Mouse (Mus musculus) splenic B cell, adult 2 months (primary cell): Measurements from ENCODE around the gene Nr2e3.
A peak's percentile ranks its signal among the peaks of the same experiment; 100 is the strongest.
"Not testable (repeated sequence)": the region's sequence is repeated elsewhere in the genome, so short reads cannot be mapped to it uniquely, and the experiment has no call there.

Experiments used
- DNase-seq: peaks from one replicate; pipeline ENCODE4 v3.0.0-alpha.2; 2011; ENCODE audit warnings: low read depth, low spot score
- H3K27me3 ChIP-seq: 2 replicates; pipeline ENCODE4 v1.6.1; 2012; ENCODE audit warnings: mild to moderate bottlenecking, low read length, moderate library complexity, mixed read lengths; ENCODE audit not compliant: control insufficient read depth, poor library complexity, insufficient read depth, severe bottlenecking
- H3K36me3 ChIP-seq: 2 replicates; pipeline ENCODE4 v1.6.1; 2012; ENCODE audit warnings: mild to moderate bottlenecking, low read length, moderate library complexity, mixed read lengths; ENCODE audit not compliant: control insufficient read depth, poor library complexity, insufficient read depth, severe bottlenecking

The Nr2e3 gene

DNA sequence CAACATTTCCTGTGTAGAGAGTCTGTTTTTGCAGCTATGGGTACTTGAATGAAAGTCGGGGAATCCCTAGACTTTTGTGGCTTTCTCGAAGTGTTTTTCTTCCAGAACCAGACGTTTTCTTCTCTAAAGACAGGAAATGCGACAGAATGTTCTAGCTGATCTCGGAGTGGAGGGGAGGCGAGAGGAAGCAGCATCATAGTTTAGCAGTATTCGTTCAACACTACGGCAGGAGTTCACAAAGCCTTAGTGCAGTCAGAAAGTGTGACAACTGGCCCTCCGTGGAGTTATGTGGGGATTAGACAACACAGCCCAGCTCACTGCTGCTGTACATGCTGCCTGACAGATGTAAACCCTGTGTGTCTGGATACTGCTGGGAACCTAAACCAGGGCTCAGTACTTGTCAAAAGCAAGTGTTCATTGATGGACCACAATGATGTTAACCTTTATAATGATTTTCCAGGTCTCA lies 18.5 kb downstream of the Nr2e3 start:
- peak; percentile 1 for DNase-seq
- Histone ChIP-seq H3K27me3 (no peaks in the 10 kb centered on the region), H3K36me3 (no peaks in the 10 kb centered on the region)

DNA sequence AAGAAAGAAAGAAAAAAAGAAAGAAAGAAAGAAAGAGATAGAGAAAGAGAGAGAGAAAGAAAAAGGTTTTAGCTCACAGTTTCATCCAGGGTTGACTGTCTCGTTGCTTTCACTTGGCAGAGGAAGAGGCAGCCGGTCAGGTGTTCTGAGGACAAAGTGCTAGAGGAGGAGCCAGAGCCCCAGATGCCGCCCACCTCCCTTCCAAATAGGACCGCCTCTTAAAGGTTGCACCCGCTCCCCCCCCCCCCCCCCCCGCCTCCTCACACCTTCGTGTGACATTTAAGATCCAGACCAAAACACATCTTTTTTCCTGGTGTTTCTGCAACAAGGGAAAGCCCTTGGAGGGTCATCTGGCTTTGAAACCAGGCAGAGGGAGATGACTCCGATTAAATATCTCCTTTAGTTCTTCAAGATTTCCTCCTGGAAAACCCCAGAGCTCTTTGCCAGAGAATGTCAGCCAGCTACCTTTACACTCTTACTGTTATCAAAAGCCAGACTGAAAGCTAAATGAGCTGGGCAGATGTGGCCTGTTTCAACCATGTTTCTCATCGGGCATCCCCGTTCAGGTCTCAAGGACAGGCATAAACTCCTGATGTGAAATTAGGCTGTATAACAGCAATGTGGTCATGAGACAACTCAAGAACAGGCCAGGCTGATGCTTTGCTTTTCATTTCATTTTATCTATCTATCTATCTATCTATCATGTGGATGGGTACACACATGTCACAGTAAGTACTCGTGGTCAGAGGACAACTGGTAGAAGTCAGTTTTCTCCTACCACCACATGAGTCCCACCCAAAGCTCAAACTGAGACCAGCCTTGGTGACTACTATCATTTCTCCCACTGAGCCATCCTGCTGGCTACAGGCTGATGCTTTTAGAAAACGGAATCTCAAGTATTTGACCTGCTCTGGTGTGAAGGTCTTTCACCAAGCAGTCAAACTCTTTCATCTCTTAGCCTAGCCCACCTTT lies 19.3 kb downstream of the Nr2e3 start:
- H3K27me3 ChIP-seq = no peaks in the 10 kb centered on the region
- H3K36me3 ChIP-seq = no peaks in the 10 kb centered on the region
- DNase-seq = no peak

DNA sequence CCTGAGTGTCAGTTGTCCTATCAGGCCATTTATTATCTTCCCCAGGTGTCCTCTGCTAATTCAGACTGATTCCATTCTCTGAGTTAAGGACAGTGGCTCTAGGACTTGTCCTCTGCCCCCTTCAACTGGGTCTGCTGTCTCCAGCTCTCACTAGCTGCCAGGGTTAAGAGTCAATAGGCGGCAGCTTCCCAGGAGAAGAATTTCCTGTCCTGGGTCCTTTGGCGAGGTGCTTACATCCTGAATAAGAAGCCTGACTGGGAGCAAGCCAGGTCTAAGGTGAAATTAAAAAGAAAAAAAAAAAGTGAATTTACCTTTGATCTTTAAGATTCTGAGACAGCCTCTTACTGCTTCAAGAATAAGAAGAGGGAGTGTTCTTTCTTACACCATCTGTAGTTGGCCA lies 20.8 kb downstream of the Nr2e3 start:
- H3K36me3 ChIP-seq = no peaks in the 10 kb centered on the region
- DNase-seq = no peak
- no peaks in the 10 kb centered on the region for H3K27me3 ChIP-seq

DNA sequence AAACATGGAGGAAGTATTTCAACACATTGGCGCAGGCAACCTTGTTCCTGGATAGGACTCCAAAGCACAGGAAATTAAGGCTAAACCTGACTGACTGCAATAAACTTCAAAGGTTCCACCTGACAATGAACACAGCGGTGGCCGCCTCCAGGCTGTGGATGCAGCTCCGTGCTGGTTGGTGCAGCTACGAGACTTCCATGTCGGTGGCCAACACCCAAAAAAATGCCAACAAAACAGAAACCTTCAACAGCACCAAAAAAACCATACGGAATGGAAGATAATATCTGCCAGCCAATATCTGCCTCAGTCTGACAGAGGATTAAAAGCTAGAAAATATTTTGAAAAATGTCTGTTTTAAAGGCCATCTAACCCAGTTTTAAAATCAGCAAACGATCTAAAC lies 21.9 kb downstream of the Nr2e3 start:
- no peak for DNase-seq
- no peaks in the 10 kb centered on the region for H3K27me3 ChIP-seq
- H3K36me3 ChIP-seq = no peaks in the 10 kb centered on the region

DNA sequence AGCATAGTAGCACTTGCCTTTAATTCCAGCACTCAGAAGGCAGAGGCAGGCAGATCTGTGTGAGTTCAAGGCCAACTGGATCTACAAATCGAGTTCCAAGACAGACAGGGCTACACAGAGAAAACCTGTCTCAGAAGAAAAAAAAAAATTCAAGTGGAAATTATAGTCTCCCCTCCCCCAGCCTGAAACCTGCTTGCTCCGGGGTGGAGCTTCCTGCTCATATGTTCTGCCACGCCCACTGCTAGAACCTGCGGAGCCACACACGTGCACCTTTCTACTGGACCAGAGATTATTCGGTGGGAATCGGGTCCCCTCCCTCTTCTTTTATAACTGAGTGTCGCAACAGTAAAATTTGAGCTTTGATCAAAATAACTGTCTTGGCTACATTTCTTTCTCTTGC lies 24.6 kb downstream of the Nr2e3 start:
- not testable (repeated sequence) for H3K27me3 ChIP-seq, H3K36me3 ChIP-seq, DNase-seq

DNA sequence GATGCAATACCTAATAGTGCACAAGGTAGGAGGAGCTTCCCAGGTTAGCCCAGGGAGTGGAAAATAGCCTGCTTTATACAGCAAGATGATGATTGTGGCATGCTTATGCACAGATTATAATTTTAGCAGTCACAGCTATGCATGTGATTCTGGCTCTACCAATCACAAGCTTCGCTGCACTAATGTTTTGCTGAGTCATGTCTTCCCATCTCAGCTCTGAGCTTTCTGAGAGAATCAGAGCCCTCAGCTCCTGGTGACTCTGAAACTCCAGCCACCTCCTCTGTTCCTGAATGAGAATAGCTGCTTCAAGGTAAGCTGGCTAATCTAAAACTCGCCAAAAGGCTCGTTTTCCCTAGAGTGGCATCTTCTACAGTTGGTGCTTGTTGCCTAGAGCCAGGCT lies 30.2 kb downstream of the Nr2e3 start:
- Histone ChIP-seq H3K27me3 (no peaks in the 10 kb centered on the region), H3K36me3 (no peaks in the 10 kb centered on the region)
- DNase-seq = no peak

DNA sequence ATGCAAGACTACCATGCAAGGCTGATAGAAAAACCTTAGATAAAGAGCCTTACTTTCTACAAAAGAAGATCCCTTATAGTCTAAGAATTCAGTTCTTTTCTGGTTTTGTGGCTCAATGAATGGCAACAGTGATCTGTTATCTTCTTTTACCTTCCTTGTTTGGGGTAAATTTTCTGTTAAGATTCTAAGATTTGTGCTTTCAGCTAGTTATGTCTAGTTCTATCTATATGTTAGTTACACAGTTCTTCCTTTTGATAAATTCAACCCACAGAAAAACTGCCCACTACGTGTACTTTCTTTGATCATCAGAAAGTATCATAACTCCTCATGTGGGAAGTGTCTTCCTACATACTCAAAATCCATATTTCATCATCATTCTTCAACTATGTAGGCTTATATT lies 45.7 kb downstream of the Nr2e3 start:
- no peak for DNase-seq
- H3K36me3 ChIP-seq = no peaks in the 10 kb centered on the region

DNA sequence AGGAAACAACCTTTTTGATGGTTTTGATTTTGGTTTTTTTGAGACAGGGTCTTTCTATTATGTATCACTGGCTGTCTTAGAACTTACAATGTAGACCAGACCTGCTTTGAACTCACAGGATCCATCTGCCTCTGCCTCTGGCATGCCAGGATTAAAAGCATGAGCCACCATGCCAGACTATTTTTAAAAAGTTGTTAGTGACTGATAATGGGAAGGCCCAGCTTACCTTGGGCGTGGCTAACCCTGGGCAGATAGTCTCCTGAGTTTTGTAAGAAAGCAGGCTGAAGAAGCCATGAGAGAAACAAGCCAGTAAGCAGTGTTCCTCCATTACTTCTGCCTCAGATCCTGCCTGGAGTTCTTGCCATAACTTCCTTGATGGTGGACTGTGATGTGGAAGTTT lies 57.1 kb downstream of the Nr2e3 start:
- DNase-seq = no peak
- H3K27me3 ChIP-seq = no peaks in the 10 kb centered on the region
- H3K36me3 ChIP-seq = peaks cover 4% of the 10 kb centered on the region; the same call in 1 of the 2 replicates

More for the DNA sequence above, 45.7 kb downstream of the Nr2e3 start:
- no peaks in the 10 kb centered on the region for H3K27me3 ChIP-seq
